Mouse (Mus musculus): ENCODE results near the gene Cdc34b.
"Not testable (repeated sequence)": the region's sequence is repeated elsewhere in the genome, so short reads cannot be mapped to it uniquely, and the experiment has no call there.

Cdc34b gene

DNA sequence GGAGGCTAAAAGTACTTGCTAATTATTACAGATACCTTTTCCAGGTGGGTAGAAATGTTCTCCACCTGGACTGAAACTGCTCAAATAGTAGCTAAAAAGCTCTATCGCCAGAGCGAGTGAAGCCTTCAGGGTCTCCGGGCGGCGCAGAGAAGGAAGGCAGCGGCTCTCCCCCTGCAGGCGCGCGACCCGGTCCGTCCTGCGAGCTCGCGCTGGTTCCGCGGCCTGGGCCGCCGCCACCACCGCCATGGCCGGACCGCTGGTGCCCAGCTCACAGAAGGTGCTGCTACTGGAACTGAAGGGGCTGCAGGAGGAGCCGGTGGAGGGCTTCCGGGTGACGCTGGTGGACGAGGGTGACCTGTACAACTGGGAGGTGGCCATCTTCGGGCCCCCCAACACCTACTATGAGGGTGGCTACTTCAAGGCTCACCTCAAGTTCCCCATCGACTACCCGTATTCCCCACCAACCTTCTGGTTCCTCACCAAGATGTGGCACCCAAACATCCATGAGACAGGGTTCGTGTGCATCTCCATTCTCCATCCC lies at the start of gene Cdc34b:
Gene Cdc34b (plus strand): TSS at position 51 of the 541 bp plus-strand sequence.
- DNase-seq (ENCODE audit: low spot score in 2 of 2), result no peak

GRCm38 (mm10) chr11:94692502-94692901 lies 49.1 kb upstream of the Cdc34b start:
- DNase-seq (ENCODE audit: low spot score in 2 of 2), result not testable (repeated sequence)

DNA sequence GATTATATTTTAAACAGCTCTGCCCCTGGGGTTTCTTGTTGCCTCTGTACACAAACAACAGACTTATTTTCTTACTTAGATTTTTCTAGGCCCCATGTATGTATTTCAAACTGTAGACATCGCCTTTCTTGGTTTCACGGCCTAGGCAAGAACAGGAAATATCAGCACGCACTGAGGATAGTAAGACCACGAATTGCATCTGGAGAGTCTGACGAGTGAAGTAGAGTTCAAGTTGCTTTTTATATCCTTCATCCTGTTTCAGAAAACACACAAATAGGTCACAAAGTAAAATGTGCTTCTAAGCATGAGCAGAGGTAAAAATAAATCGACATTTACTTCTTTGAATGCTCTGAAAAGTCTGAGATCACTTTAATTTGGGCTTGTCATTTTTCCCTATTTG lies 46.1 kb upstream of the Cdc34b start:
- no peak for DNase-seq (ENCODE audit: low spot score in 2 of 2)

DNA sequence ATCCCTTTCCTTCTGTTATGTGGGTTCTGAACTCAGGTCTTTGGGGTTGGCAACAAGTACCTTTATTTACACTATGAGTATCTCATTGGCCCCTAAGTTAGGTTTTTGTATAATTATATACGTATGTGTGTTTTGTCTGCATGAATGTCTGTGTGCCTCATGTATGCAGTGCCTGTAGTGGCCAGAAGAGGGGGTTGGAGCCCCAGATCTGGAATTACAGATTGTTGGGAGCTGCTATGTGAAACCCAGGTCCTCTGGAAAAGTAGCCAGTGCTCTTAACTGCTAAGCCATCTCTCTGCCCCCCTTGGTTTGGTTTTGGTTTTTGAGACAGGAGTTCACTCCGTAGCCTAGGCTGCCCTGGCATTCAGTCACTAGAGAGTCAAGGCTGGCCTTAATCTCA lies 44.4 kb upstream of the Cdc34b start:
- no peak for DNase-seq (ENCODE audit: low spot score in 2 of 2)

DNA sequence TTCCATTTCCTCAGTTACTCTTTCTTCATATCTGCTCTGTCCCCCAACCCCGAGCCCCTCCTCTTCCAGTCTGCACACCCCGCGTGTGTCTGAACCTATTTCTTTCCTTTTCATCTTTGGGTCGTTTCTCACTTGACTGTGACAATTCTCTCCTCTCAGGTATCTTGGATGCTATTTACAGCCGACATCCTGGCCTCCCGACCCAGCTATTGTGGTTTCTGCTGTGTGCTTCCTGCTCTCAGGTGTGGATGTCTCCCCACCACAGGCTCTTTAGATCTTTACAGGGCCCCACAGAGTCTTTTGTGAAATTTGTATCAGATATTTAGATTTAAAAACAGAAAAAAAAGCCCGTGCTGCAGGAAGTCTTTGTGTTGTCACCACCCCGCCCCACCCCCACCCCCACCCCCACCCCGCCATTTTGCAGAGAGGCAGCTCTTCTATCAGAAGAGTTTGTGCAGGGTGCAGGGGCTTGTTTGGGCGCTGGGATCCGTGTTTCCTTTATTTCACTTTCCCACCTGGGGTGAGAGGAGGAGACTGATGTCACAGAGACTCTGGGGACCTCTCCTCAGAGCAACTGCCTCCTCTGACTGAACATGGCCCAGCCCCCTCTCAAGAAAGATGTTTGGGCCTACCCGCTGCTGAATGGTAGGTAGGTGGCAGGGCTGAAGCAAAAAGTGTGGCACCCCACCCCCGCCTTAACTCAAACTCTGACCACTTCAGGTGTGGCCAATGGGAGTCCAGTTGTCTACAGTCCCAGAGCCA lies 43.7 kb upstream of the Cdc34b start:
- no peak for DNase-seq (ENCODE audit: low spot score in 2 of 2)

DNA sequence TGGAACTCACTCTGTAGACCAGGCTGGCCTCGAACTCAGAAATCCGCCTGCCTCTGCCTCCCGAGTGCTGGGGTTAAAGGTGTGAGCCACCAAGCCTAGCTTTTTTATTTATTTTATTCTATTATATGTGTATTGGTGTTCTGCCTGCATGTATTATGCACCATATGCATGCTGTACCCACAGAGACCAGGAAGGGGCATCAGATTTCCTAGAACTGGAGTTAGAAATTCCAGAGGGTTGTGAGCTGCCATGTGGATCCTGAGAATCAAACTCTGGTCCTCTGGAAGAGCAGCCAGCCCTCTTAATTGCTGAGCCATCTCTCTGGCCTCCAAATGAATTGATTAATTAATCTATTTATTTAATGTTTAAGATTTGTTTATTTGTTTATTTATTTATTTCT lies 42.2 kb upstream of the Cdc34b start:
- DNase-seq (ENCODE audit: low spot score in 2 of 2), result no peak

GRCm38 (mm10) chr11:94701401-94702215 lies 40.0 kb upstream of the Cdc34b start:
- no peak for DNase-seq (ENCODE audit: low spot score in 2 of 2)

DNA sequence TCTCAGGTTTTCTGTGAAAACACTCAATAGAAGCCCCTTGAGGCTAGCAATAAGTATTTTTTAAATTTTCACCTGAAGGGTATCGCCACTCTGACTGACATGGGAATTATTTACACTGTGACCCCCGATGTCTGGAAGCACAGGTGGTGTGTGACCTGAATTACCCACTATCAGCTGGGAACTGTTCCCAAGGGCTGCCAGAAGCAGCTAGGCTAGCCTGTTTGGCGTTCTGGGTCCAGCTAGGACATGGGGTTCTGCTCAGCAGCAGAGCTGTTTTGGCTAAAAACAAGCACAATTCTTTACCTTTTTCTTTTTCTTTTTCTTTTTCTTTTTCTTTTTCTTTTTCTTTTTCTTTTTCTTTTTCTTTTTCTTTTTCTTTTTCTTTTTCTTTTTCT lies 39.4 kb upstream of the Cdc34b start:
- no peak for DNase-seq (ENCODE audit: low spot score in 2 of 2)

DNA sequence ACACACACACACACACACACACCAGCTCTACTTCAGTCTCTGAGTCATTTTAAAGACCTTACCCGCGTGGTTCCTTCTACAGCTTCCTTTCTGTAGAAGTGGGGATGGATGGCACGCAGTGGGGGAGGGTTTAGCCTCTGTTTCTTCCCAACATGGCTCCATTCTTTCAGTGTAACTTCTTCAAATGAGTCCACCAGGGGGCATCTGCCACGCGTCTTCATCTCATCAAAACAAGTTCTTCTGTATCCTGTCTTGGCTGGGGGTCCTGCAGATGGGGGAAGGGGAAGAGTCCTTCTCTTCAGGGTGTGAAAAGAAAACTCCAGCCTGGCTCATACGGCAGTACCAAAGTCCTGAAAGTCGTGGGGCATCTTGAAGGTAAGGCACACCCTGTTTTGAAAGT lies 37.6 kb upstream of the Cdc34b start:
- DNase-seq (ENCODE audit: low spot score in 2 of 2), result no peak

DNA sequence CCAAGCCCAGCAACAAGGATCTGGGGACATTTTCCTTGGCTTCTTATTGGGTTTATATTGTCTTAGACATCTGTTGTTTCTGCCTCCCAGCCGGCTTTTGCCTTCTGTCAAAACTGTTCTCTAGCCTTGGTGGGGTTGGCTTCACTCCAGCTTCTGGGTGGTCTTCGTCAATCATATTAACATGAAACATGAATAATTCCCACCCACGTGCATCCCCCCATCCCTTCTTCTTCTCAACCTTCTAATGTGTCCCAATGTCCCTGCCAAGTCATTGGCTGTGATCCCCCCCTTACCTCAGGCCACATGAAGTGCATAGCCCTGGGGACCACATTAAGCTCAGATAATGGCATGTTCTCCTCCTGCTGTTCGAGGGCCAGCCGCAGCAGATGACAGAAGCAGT lies 37.1 kb upstream of the Cdc34b start, which contains the start of gene Gm11541:
Gene Gm11541 (minus strand): TSS at position 28 of the 400 bp plus-strand sequence.
- no peak for DNase-seq (ENCODE audit: low spot score in 2 of 2)

- DNase-seq (ENCODE audit: low spot score in 2 of 2), result no peak
These were observed 28.2 kb upstream of the Cdc34b start for GRCm38 (mm10) chr11:94713246-94713860.

DNA sequence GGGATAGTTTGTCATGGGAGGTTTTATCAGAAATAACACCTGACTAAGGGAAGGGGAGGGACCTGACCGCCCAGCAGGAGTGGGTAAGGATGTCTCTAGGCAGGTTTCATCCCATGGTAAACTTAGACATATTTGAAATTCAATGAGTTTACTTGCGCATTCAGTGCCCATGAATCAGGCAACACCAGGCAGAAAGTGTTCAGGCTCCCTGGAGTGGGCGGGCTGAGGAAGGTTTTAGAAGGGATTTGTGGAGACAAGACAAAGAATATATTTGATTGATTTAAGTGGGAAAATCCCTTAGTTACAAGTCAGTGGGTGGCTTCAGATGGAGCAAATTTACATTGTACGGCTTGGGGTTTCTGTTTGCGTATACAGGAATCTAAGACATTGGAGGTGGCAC lies 26.0 kb upstream of the Cdc34b start:
- no peak for DNase-seq (ENCODE audit: low spot score in 2 of 2)

GRCm38 (mm10) chr11:94716754-94717153 lies 24.8 kb upstream of the Cdc34b start:
- no peak for DNase-seq (ENCODE audit: low spot score in 2 of 2)

GRCm38 (mm10) chr11:94717239-94717638 lies 24.3 kb upstream of the Cdc34b start:
- no peak for DNase-seq (ENCODE audit: low spot score in 2 of 2)

DNA sequence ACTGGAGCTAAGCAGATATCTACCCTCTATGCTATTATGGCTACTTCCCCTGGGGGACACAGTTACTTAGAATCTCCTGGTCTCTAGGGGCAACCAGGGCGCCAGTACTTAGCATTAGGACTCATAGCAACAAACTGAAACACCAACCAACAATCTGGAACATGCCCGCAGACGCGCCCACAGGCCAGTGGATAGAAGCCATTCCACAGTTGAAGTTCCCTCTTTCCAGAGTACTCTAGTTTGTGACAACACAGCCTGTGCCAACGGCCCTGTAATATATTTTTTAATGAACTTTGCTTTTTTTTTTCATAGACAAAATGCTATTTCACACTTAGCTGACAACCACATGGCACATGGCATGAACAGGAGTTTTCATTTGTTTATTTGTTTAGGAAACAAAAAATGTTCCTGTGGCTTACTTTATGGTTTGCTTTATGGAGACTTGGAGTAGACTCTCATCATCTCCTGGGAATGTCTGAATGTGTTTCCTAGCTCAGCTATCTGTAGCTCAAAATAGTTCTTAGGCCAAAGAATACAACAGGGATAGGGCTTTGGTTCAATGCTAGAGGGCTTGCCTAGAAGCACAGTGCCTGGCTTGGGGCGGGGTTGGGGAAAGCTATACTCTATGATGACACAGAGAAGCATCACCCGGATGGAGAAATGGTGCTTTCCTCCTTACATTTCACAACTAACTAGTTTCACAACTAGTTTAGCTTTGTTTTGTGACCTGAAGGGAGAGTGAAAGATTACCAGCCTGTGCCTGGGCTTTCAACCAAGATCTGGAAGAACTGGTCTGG lies 23.3 kb upstream of the Cdc34b start:
- no peak for DNase-seq (ENCODE audit: low spot score in 2 of 2)

GRCm38 (mm10) chr11:94719216-94719615 lies 22.4 kb upstream of the Cdc34b start:
- DNase-seq (ENCODE audit: low spot score in 2 of 2), result no peak

DNA sequence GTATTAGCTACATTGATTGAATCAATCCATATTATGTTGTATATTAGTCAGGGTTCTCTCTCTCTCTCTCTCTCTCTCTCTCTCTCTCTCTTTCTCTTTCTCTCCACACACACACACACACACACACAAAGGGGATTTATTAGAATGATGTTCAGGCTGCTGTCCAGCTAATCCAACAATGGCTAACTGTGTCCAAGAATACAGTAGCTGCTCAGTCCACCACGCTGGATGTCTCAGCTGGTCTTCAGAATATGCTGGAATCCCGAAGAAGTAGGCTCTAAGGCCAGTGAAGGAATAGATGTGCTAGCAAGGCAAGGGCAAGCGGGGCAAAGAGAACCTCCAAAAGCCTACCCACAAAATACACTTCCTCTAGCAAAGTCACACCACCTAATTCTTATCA lies 14.3 kb upstream of the Cdc34b start:
- no peak for DNase-seq (ENCODE audit: low spot score in 2 of 2)

GRCm38 (mm10) chr11:94728545-94728944 lies 13.0 kb upstream of the Cdc34b start:
- no peak for DNase-seq (ENCODE audit: low spot score in 2 of 2)

- no peak for DNase-seq (ENCODE audit: low spot score in 2 of 2)
These were observed 12.0 kb upstream of the Cdc34b start for GRCm38 (mm10) chr11:94729565-94729964.

GRCm38 (mm10) chr11:94730261-94730660 lies 11.3 kb upstream of the Cdc34b start:
- DNase-seq (ENCODE audit: low spot score in 2 of 2), result peak; percentile 41 to 79

- no peak for DNase-seq (ENCODE audit: low spot score in 2 of 2)
These were observed 10.4 kb upstream of the Cdc34b start for GRCm38 (mm10) chr11:94731229-94731628.

All from spleen, postnatal 4 days (tissue).